Comparison of ENCODE assay signal across 8 mouse cellular contexts in the genomic region with DNA sequence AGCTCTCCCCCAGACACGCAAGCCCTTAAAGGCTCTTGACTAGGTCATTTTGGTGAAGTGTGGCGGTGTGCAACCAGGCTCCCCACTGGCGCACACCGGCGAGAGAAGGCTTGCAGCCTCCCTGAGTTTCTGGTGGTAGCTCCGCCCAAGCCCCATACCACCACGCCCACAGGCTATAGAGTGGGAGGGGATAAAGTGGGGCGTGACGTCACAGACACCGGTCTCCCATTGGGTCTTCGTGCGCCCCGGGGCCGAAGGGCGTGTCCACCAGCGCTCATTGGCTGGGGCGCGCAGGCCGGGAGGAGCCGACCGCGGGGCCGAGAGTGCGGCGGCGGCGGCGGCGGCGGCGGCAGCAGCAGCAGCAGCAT. TPM values are rescaled to one million over a fixed set of nuclear protein-coding genes. Genes with fewer than 3 reads are reported as not detected.
DNase-seq lines count a peak whose midpoint lies in the region; ATAC-seq and TF ChIP-seq lines count a peak whose summit lies in the region.

A gene (plus strand): TSS at position 277 of the 368 bp plus-strand sequence.

- in situ Hi-C loops in Patski (cut with MboI; ENCODE audit: low pct_unique_long_range_greater_than_20kb): no loop called here

- H3K4me2 ChIP-seq in hindbrain, embryonic 13.5 days: peak within 1 kb of the TSS; percentile 97

- POLR2A ChIA-PET in Patski (lab: Charles Lee): no interaction called here

- peaks cover 9% of the 10 kb centered on the region; the same call in 1 of the 2 replicates for H3K36me3 ChIP-seq in hindbrain, embryonic 13.5 days

- peak within 1 kb of the TSS; percentile 88 for H3K4me3 ChIP-seq in hindbrain, embryonic 13.5 days

- H3K4me1 ChIP-seq in hindbrain, embryonic 13.5 days (replicated peaks): peaks cover 17% of the 10 kb centered on the region

- peak; percentile 99 for ATAC-seq in Patski
- peak; percentile 97 for ATAC-seq in hindbrain, embryonic 13.5 days (ENCODE audit: low FRiP score)

- WGBS in hindbrain, embryonic 13.5 days: under 1% methylated on average over 31 of the region's 31 CpGs

- TF ChIP-seq CTCF in Patski (IDR thresholded peaks at IDR 0.05): no peak

- peak within 1 kb of the TSS; percentile 94 for H3K9ac ChIP-seq in hindbrain, embryonic 13.5 days

- CTCF ChIA-PET in Patski (lab: Charles Lee): interaction anchor here (2.9 kb wide), 1 partner anchor 19 kb away, joined by 11 read pairs; no protein-coding TSS in a partner anchor

- H3K27me3 ChIP-seq in Patski: no peaks in the 10 kb centered on the region
- H3K27me3 ChIP-seq in hindbrain, embryonic 13.5 days: 0 out of 2 replicates have a peak, but pooled peaks cover 8% of the 10 kb centered on the region

- no peaks in the 10 kb centered on the region for H3K9me3 ChIP-seq in hindbrain, embryonic 13.5 days

- peak; percentile 79 for DNase-seq in Patski (ENCODE audit: low read depth, low spot score)
- DNase-seq in cerebellum, postnatal 14 days: peak; percentile 97 to 98
- peak; percentile 96 to 98 for DNase-seq in frontal cortex, postnatal 14 days (ENCODE audit: low spot score in 2 of 2)
- peak; percentile 93 to 95 for DNase-seq in layer of hippocampus, postnatal 25 days (ENCODE audit: extremely low spot score in 1 of 2, low spot score in 1 of 2)
- DNase-seq in lung, postnatal 25 days (ENCODE audit: low spot score): peak; percentile 99
- DNase-seq in retina, embryonic 14.5 days (ENCODE audit: low spot score): peak; percentile 100
- DNase-seq in thymus, postnatal 4 days: peak; percentile 99

- H3K27ac ChIP-seq in hindbrain, embryonic 13.5 days: peak within 1 kb of the TSS; percentile 88

RNA-seq across cellular contexts. Expression of the gene that starts here (rescaled TPM):
- 65.7 TPM for polyA plus RNA-seq in Patski (2021)
- 28.9 and 29.9 TPM in 2 replicates for polyA plus RNA-seq in hindbrain, embryonic 13.5 days (2015; fragmentation: Nextera tagmentation; extraction: Ambion mirVana)
- total RNA-seq in layer of hippocampus, postnatal 25 days (2021): 100 to 1,000 TPM; 145 to 153 TPM

Comparison
In these comparisons a context has a peak if more than half of its experiments do, and no peak if none do; other contexts are left out.
1. Peak in every context shown above with its lines: DNase-seq, ATAC-seq, H3K4me3 ChIP-seq and H3K27ac ChIP-seq.